Mouse (Mus musculus): ENCODE measurements around the gene Evc. TPM values are rescaled to one million over a fixed set of nuclear protein-coding genes. Genes with fewer than 3 reads are reported as not detected.

The Evc gene
- total and polyA plus RNA-seq, 2 experiments = 4.2 to 5.9 TPM

DNA sequence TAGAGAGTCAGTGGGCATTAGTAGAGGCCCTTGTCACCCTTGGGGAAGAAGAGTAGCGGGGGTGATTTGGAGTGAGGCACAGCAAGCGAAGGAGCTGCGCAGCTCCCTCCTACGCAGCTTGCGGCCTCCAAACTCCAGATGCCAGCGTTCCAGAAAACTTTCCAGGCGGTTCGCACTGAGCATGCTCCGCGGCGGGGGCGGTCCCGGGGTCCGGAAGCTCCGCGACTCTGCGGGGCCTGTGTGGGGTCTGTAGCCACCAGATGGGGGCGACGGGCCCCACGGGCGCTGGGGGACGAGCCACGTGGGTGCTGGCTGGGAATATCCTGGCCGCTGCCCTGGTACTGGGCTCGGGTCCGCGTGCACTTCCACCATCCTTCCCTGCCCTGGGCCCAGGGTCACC is 1.6 kb upstream of the Evc start, which contains the start of gene Evc2:
Gene Evc2, plus strand, starts transcription at position 212 of the 400 bp plus-strand sequence.
- DNase-seq (ENCODE audit: extremely low read depth, low read depth, low spot score) = peak; percentile 5
- TF ChIP-seq POLR2A (IDR thresholded peaks at IDR 0.05; ENCODE audit: extremely low read depth, insufficient read depth, low read length) (0 out of 2 replicates have a peak, but pooled peaks have one; percentile 20), CTCF (IDR thresholded peaks at IDR 0.05; ENCODE audit: low read depth, low read length) (no peak)
- no peak within 1 kb of the TSS for H3K27ac ChIP-seq (replicated peaks; ENCODE audit: insufficient read depth, low read depth, low read length)

GRCm38 (mm10) chr5:37337696-37338095 is 1.0 kb upstream of the Evc start:
- Histone ChIP-seq H3K36me3 (ENCODE audit: control insufficient read depth, insufficient read depth, low read length) (no peaks in the 10 kb centered on the region), H3K9ac (ENCODE audit: low read depth, low read length) (no peak overlapping the region), H3K4me3 (ENCODE audit: insufficient read depth, low read depth, low read length) (no peak overlapping the region), H3K27me3 (ENCODE audit: control insufficient read depth, insufficient read depth, low read length) (peaks cover 5% of the 10 kb centered on the region), H3K4me1 (ENCODE audit: control insufficient read depth, insufficient read depth, low read length) (no peaks in the 10 kb centered on the region), H3K27ac (replicated peaks; ENCODE audit: insufficient read depth, low read depth, low read length) (no peak overlapping the region), H3K79me2 (ENCODE audit: control insufficient read depth, insufficient read depth, low read length) (no peaks in the 10 kb centered on the region)
- DNase-seq (ENCODE audit: extremely low read depth, low read depth, low spot score) = no peak
- 77% methylated on average over 3 of the region's 3 CpGs for WGBS
- TF ChIP-seq POLR2A (IDR thresholded peaks at IDR 0.05; ENCODE audit: extremely low read depth, insufficient read depth, low read length) (no peak), CTCF (IDR thresholded peaks at IDR 0.05; ENCODE audit: low read depth, low read length) (no peak)

More for the DNA sequence above, 1.6 kb upstream of the Evc start, which contains the start of gene Evc2:
- no peaks in the 10 kb centered on the region for H3K79me2 ChIP-seq (ENCODE audit: control insufficient read depth, insufficient read depth, low read length)
- peaks cover 5% of the 10 kb centered on the region for H3K27me3 ChIP-seq (ENCODE audit: control insufficient read depth, insufficient read depth, low read length)
- peak within 1 kb of the TSS; percentile 76 for H3K4me3 ChIP-seq (ENCODE audit: insufficient read depth, low read depth, low read length)
- WGBS = 2% methylated on average over 27 of the region's 27 CpGs
- H3K36me3 ChIP-seq (ENCODE audit: control insufficient read depth, insufficient read depth, low read length) = no peaks in the 10 kb centered on the region
- H3K9ac ChIP-seq (ENCODE audit: low read depth, low read length) = peak within 1 kb of the TSS; percentile 83
- H3K4me1 ChIP-seq (ENCODE audit: control insufficient read depth, insufficient read depth, low read length) = no peaks in the 10 kb centered on the region

DNA sequence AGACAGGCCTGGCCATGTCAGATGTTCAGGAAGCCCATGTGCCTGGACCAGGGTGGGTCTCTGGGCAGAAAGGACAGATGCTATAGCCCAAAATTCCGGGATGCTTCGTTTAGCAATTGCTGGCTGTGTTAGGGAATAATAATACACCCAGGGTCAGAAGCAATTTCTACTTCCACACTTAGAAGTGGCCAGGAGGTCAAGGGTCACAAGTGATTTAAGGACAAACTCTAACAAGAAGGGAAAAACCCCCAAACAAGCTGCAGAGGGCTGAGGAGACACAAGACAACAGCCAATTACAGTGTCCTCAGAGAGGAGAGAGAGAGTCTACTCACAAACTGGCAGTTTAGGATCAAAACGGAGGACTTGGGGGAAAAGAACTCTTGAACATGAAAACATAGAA is 1.6 kb downstream of the Evc start:
- DNase-seq (ENCODE audit: extremely low read depth, low read depth, low spot score) = no peak
- no peaks in the 10 kb centered on the region for H3K36me3 ChIP-seq (ENCODE audit: control insufficient read depth, insufficient read depth, low read length)

GRCm38 (mm10) chr5:37332066-37332465 is 4.6 kb downstream of the Evc start:
- Histone ChIP-seq H3K27ac (replicated peaks; ENCODE audit: insufficient read depth, low read depth, low read length) (no peak overlapping the region), H3K27me3 (ENCODE audit: control insufficient read depth, insufficient read depth, low read length) (peaks cover 5% of the 10 kb centered on the region), H3K4me1 (ENCODE audit: control insufficient read depth, insufficient read depth, low read length) (no peaks in the 10 kb centered on the region), H3K9ac (ENCODE audit: low read depth, low read length) (no peak overlapping the region), H3K4me3 (ENCODE audit: insufficient read depth, low read depth, low read length) (no peak overlapping the region), H3K79me2 (ENCODE audit: control insufficient read depth, insufficient read depth, low read length) (no peaks in the 10 kb centered on the region), H3K36me3 (ENCODE audit: control insufficient read depth, insufficient read depth, low read length) (no peaks in the 10 kb centered on the region)
- TF ChIP-seq CTCF (IDR thresholded peaks at IDR 0.05; ENCODE audit: low read depth, low read length) (no peak), POLR2A (IDR thresholded peaks at IDR 0.05; ENCODE audit: extremely low read depth, insufficient read depth, low read length) (no peak)
- 71% methylated on average over 4 of the region's 4 CpGs for WGBS
- no peak for DNase-seq (ENCODE audit: extremely low read depth, low read depth, low spot score)

More for the DNA sequence above, 1.6 kb downstream of the Evc start:
- Histone ChIP-seq H3K27me3 (ENCODE audit: control insufficient read depth, insufficient read depth, low read length) (peaks cover 5% of the 10 kb centered on the region), H3K79me2 (ENCODE audit: control insufficient read depth, insufficient read depth, low read length) (no peaks in the 10 kb centered on the region), H3K4me1 (ENCODE audit: control insufficient read depth, insufficient read depth, low read length) (no peaks in the 10 kb centered on the region), H3K27ac (replicated peaks; ENCODE audit: insufficient read depth, low read depth, low read length) (no peak overlapping the region), H3K9ac (ENCODE audit: low read depth, low read length) (no peak overlapping the region), H3K4me3 (ENCODE audit: insufficient read depth, low read depth, low read length) (no peak overlapping the region)
- TF ChIP-seq POLR2A (IDR thresholded peaks at IDR 0.05; ENCODE audit: extremely low read depth, insufficient read depth, low read length) = no peak
- TF ChIP-seq CTCF (IDR thresholded peaks at IDR 0.05; ENCODE audit: low read depth, low read length) = no peak
- 73% methylated on average over 3 of the region's 3 CpGs for WGBS

- no peak for TF ChIP-seq POLR2A (IDR thresholded peaks at IDR 0.05; ENCODE audit: extremely low read depth, insufficient read depth, low read length)
- no peak for TF ChIP-seq CTCF (IDR thresholded peaks at IDR 0.05; ENCODE audit: low read depth, low read length)
- 34% methylated on average over 2 of the region's 2 CpGs for WGBS
- Histone ChIP-seq H3K27me3 (ENCODE audit: control insufficient read depth, insufficient read depth, low read length) (no peaks in the 10 kb centered on the region), H3K4me3 (ENCODE audit: insufficient read depth, low read depth, low read length) (no peak overlapping the region), H3K9ac (ENCODE audit: low read depth, low read length) (no peak overlapping the region), H3K79me2 (ENCODE audit: control insufficient read depth, insufficient read depth, low read length) (no peaks in the 10 kb centered on the region), H3K4me1 (ENCODE audit: control insufficient read depth, insufficient read depth, low read length) (no peaks in the 10 kb centered on the region), H3K27ac (replicated peaks; ENCODE audit: insufficient read depth, low read depth, low read length) (no peak overlapping the region), H3K36me3 (ENCODE audit: control insufficient read depth, insufficient read depth, low read length) (no peaks in the 10 kb centered on the region)
- DNase-seq (ENCODE audit: extremely low read depth, low read depth, low spot score) = peak; percentile 92
Observed at GRCm38 (mm10) chr5:37331133-37331505, 5.6 kb downstream of the Evc start.

- Histone ChIP-seq H3K79me2 (ENCODE audit: control insufficient read depth, insufficient read depth, low read length) (no peaks in the 10 kb centered on the region), H3K4me3 (ENCODE audit: insufficient read depth, low read depth, low read length) (no peak overlapping the region), H3K27ac (replicated peaks; ENCODE audit: insufficient read depth, low read depth, low read length) (no peak overlapping the region), H3K36me3 (ENCODE audit: control insufficient read depth, insufficient read depth, low read length) (no peaks in the 10 kb centered on the region), H3K9ac (ENCODE audit: low read depth, low read length) (no peak overlapping the region), H3K4me1 (ENCODE audit: control insufficient read depth, insufficient read depth, low read length) (no peaks in the 10 kb centered on the region), H3K27me3 (ENCODE audit: control insufficient read depth, insufficient read depth, low read length) (no peaks in the 10 kb centered on the region)
- DNase-seq (ENCODE audit: extremely low read depth, low read depth, low spot score) = no peak
- WGBS = 67% methylated on average over 8 of the region's 8 CpGs
- TF ChIP-seq POLR2A (IDR thresholded peaks at IDR 0.05; ENCODE audit: extremely low read depth, insufficient read depth, low read length) (no peak), CTCF (IDR thresholded peaks at IDR 0.05; ENCODE audit: low read depth, low read length) (no peak)
Observed at GRCm38 (mm10) chr5:37330449-37331132, 6.1 kb downstream of the Evc start.

Data from liver, adult 2 months (tissue).